Mouse (Mus musculus) MEL (cell line): ENCODE data around the gene Fam136a. TPM values are rescaled to one million over a fixed set of nuclear protein-coding genes. Genes with fewer than 3 reads are reported as not detected.
A peak's percentile ranks its signal among the peaks of the same experiment; 100 is the strongest.

ENCODE experiments used
- DNase-seq: peaks from one replicate; pipeline ENCODE4 v3.0.0; 2011; ENCODE audit warnings: low read depth, low spot score
- H3K27ac ChIP-seq: 2 replicates; pipeline ENCODE4 v1.5.1; 2012; ENCODE audit warnings: low read depth, mild to moderate bottlenecking, control low read depth, low read length, moderate library complexity; ENCODE audit not compliant: control insufficient read depth
- H3K27me3 ChIP-seq, 2 experiments: fragments of 150-350 bp in 1 of 2; sonication (generic) in 1 of 2; 2 replicates each; pipeline ENCODE4 v1.6.1; 2012; ENCODE audit warnings: low read length in 2 of 2, mild to moderate bottlenecking in 2 of 2, improper control_type of control experiment in 1 of 2, moderate library complexity in 1 of 2; ENCODE audit not compliant: insufficient read depth in 2 of 2, control insufficient read depth in 1 of 2
- H3K36me3 ChIP-seq, 2 experiments: 2 replicates each; pipeline ENCODE4 v1.6.1; 2012 to 2014; ENCODE audit warnings: low read length in 2 of 2, improper control_type of control experiment in 1 of 2, inconsistent platforms in 1 of 2, mild to moderate bottlenecking in 1 of 2; ENCODE audit not compliant: insufficient read depth in 2 of 2, control insufficient read depth in 1 of 2
- H3K4me1 ChIP-seq, 2 experiments: fragments of 150-350 bp in 1 of 2; sonication (generic) in 1 of 2; 2 replicates each; pipeline ENCODE4 v1.6.1; 2012; ENCODE audit warnings: low read length in 2 of 2, improper control_type of control experiment in 1 of 2, mild to moderate bottlenecking in 1 of 2; ENCODE audit not compliant: insufficient read depth in 2 of 2, control insufficient read depth in 1 of 2
- H3K4me3 ChIP-seq, 2 experiments: fragments of 150-350 bp in 1 of 2; sonication (generic) in 1 of 2; 2 replicates each; pipeline ENCODE4 v1.5.1; 2012; ENCODE audit warnings: low read depth in 2 of 2, low read length in 2 of 2, mild to moderate bottlenecking in 2 of 2, moderate library complexity in 2 of 2, control low read depth in 1 of 2, improper control_type of control experiment in 1 of 2; ENCODE audit not compliant: control insufficient read depth in 1 of 2, insufficient read depth in 1 of 2
- H3K79me2 ChIP-seq: 2 replicates; pipeline ENCODE4 v1.6.1; 2012; ENCODE audit warnings: mild to moderate bottlenecking, low read length, moderate library complexity; ENCODE audit not compliant: control insufficient read depth, poor library complexity, insufficient read depth
- H3K9ac ChIP-seq: 2 replicates; pipeline ENCODE4 v1.6.1; 2012; ENCODE audit warnings: low read depth, mild to moderate bottlenecking, control low read depth, low read length, moderate library complexity; ENCODE audit not compliant: control insufficient read depth, poor library complexity, severe bottlenecking
- H3K9me3 ChIP-seq: fragments of 150-350 bp; sonication (generic); replicated peaks from 2 replicates; pipeline ENCODE4 v1.6.1; 2012; ENCODE audit warnings: mild to moderate bottlenecking, low read length, improper control_type of control experiment, moderate library complexity; ENCODE audit not compliant: insufficient read depth
- BHLHE40 ChIP-seq: IDR thresholded peaks from 2 replicates; pipeline ENCODE4 v1.6.1; 2012; ENCODE audit warnings: low read depth, mild to moderate bottlenecking, inconsistent platforms, low read length, improper control_type of control experiment, borderline replicate concordance
- CTCF ChIP-seq, 3 experiments: IDR thresholded peaks in 2 of 3; conservative IDR thresholded peaks in 1 of 3; 2 replicates each; pipeline ENCODE4 v1.5.1; 2011 to 2012; ENCODE audit warnings: low read length in 3 of 3, low read depth in 2 of 3, mild to moderate bottlenecking in 2 of 3, improper control_type of control experiment in 1 of 3, inconsistent platforms in 1 of 3, mixed read lengths in 1 of 3, moderate library complexity in 1 of 3; ENCODE audit not compliant: control insufficient read depth in 1 of 3, insufficient read depth in 1 of 3, poor library complexity in 1 of 3, severe bottlenecking in 1 of 3
- ELF1 ChIP-seq: IDR thresholded peaks from 2 replicates; pipeline ENCODE4 v1.6.1; 2014; ENCODE audit warnings: low read depth, mild to moderate bottlenecking, inconsistent platforms, low read length, improper control_type of control experiment, moderate library complexity
- EP300 ChIP-seq, 2 experiments: IDR thresholded peaks; 2 replicates each; pipeline ENCODE4 v1.6.1; 2011; ENCODE audit warnings: improper control_type of control experiment in 2 of 2, low read length in 2 of 2, low read depth in 1 of 2, mild to moderate bottlenecking in 1 of 2
- GATA1 ChIP-seq: IDR thresholded peaks from 2 replicates; pipeline ENCODE4 v1.6.1; 2011; ENCODE audit warnings: low read depth, low read length, improper control_type of control experiment
- JUND ChIP-seq: IDR thresholded peaks from 2 replicates; pipeline ENCODE4 v1.6.1; 2011; ENCODE audit warnings: low read depth, mild to moderate bottlenecking, improper control_type of control experiment, low read length
- MAX ChIP-seq: IDR thresholded peaks from 2 replicates; pipeline ENCODE4 v1.6.1; 2011; ENCODE audit warnings: low read length, improper control_type of control experiment
- MAZ ChIP-seq: IDR thresholded peaks from 2 replicates; pipeline ENCODE4 v1.6.1; 2012; ENCODE audit warnings: low read depth, mild to moderate bottlenecking, inconsistent platforms, low read length, improper control_type of control experiment
- MXI1 ChIP-seq: IDR thresholded peaks from 2 replicates; pipeline ENCODE4 v1.6.1; 2011; ENCODE audit warnings: mild to moderate bottlenecking, low read depth, low read length, improper control_type of control experiment
- MYC ChIP-seq: IDR thresholded peaks from 2 replicates; pipeline ENCODE4 v1.6.1; 2011; ENCODE audit warnings: low read depth, mild to moderate bottlenecking, low read length, improper control_type of control experiment, moderate library complexity
- NRF1 ChIP-seq: IDR thresholded peaks from 2 replicates; pipeline ENCODE4 v1.6.1; 2014; ENCODE audit warnings: low read depth, mild to moderate bottlenecking, inconsistent platforms, low read length, improper control_type of control experiment, moderate library complexity; ENCODE audit not compliant: poor library complexity, insufficient read depth, severe bottlenecking
- POLR2A ChIP-seq, 2 experiments: IDR thresholded peaks; 2 replicates each; pipeline ENCODE4 v1.6.1; 2011 to 2012; ENCODE audit warnings: low read length in 2 of 2, mild to moderate bottlenecking in 2 of 2, control low read depth in 1 of 2, improper control_type of control experiment in 1 of 2, low read depth in 1 of 2, moderate library complexity in 1 of 2; ENCODE audit not compliant: control insufficient read depth in 1 of 2, insufficient read depth in 1 of 2, poor library complexity in 1 of 2
- RAD21 ChIP-seq: IDR thresholded peaks from 2 replicates; pipeline ENCODE4 v1.6.1; 2011; ENCODE audit warnings: mild to moderate bottlenecking, low read depth, low read length, improper control_type of control experiment
- SIN3A ChIP-seq: IDR thresholded peaks from 2 replicates; pipeline ENCODE4 v1.6.1; 2012; ENCODE audit warnings: low read length, improper control_type of control experiment, inconsistent platforms
- SMC3 ChIP-seq: IDR thresholded peaks from 2 replicates; pipeline ENCODE4 v1.6.1; 2011; ENCODE audit warnings: low read depth, low read length, improper control_type of control experiment
- TAL1 ChIP-seq: IDR thresholded peaks from 2 replicates; pipeline ENCODE4 v1.6.1; 2012; ENCODE audit warnings: mild to moderate bottlenecking, inconsistent platforms, low read length, moderate library complexity, mixed read lengths
- TBP ChIP-seq: IDR thresholded peaks from 2 replicates; pipeline ENCODE4 v1.8.0; 2011; ENCODE audit warnings: low read depth, low read length, improper control_type of control experiment
- TCF12 ChIP-seq: IDR thresholded peaks from 2 replicates; pipeline ENCODE4 v1.6.1; 2014; ENCODE audit warnings: low read depth, mild to moderate bottlenecking, inconsistent platforms, low read length, improper control_type of control experiment, moderate library complexity
- ZC3H11A ChIP-seq: IDR thresholded peaks from 2 replicates; pipeline ENCODE4 v1.6.1; 2012; ENCODE audit warnings: low read depth, mild to moderate bottlenecking, inconsistent platforms, low read length, improper control_type of control experiment
- ZNF384 ChIP-seq: IDR thresholded peaks from 2 replicates; pipeline ENCODE4 v1.6.1; 2012; ENCODE audit warnings: low read depth, mild to moderate bottlenecking, inconsistent platforms, low read length, improper control_type of control experiment
- polyA plus RNA-seq, 2 experiments: library from polyadenylated mRNA; stranded (reverse) in 1 of 2; unstranded in 1 of 2; fragments of >175 nt in 1 of 2; fragments of >200 nt in 1 of 2; gene quantifications; 2 replicates each; pipeline versions ENCODE4 v1.2.1 to v1.2.4; 2012; ENCODE audit warnings: low replicate concordance in 2 of 2, low read depth in 1 of 2; ENCODE audit not compliant: insufficient read length in 2 of 2, insufficient read depth in 1 of 2, missing spikeins in 1 of 2
- total RNA-seq: library from RNA; depleted of rRNA; stranded (reverse); fragments of 300-350 nt; gene quantifications from 2 replicates; pipeline ENCODE4 v1.2.3, GENCODE M21; 2012

Gene Fam136a
- total and polyA plus RNA-seq, 3 experiments = 53.0 to 89.2 TPM; not detected in 1

GRCm38 (mm10) chr6:86361373-86361772, 4.1 kb upstream of the Fam136a start:
- Histone ChIP-seq H3K4me3 (no peak overlapping the region), H3K4me1 (peaks cover 0 to 9% of the 10 kb centered on the region in 2 experiments; a peak in 2 of 4 replicates), H3K27ac (no peak overlapping the region), H3K36me3 (peaks cover 0 to 4% of the 10 kb centered on the region in 2 experiments; a peak in 2 of 4 replicates), H3K9ac (no peak overlapping the region), H3K79me2 (peaks cover 8% of the 10 kb centered on the region), H3K27me3 (no peaks in the 10 kb centered on the region), H3K9me3 (no peaks in the 10 kb centered on the region)
- DNase-seq = no peak
- no peak for TF ChIP-seq SMC3
- TF ChIP-seq POLR2A (IDR thresholded peaks at IDR 0.05; ENCODE audit: control insufficient read depth in 1 of 2, insufficient read depth in 1 of 2, low read depth in 1 of 2, low read length in 2 of 2, poor library complexity in 1 of 2) = no peak
- peak in 2 of 3 experiments; percentile 23 to 55; a peak in 3 of 6 replicates for TF ChIP-seq CTCF (IDR thresholded peaks at IDR 0.05 in 2 of 3, conservative IDR thresholded peaks at IDR 0.05 in 1 of 3; ENCODE audit: control insufficient read depth in 1 of 3, insufficient read depth in 1 of 3, low read depth in 2 of 3, low read length in 3 of 3, poor library complexity in 1 of 3, severe bottlenecking in 1 of 3)
- no peak for TF ChIP-seq GATA1
- TF ChIP-seq MXI1 = no peak
- no peak for TF ChIP-seq ELF1

- H3K27ac ChIP-seq = peak overlapping the region; percentile 63
- peak; percentile 88 for DNase-seq
- TF ChIP-seq SMC3 (peak; percentile 86), MAZ (no peak), ZNF384 (peak; percentile 95), JUND (no peak), EP300 (IDR thresholded peaks at IDR 0.05; ENCODE audit: low read depth in 1 of 2, low read length in 2 of 2) (no peak), BHLHE40 (no peak), TAL1 (no peak), ZC3H11A (peak; percentile 91), CTCF (IDR thresholded peaks at IDR 0.05 in 2 of 3, conservative IDR thresholded peaks at IDR 0.05 in 1 of 3; ENCODE audit: control insufficient read depth in 1 of 3, insufficient read depth in 1 of 3, low read depth in 2 of 3, low read length in 3 of 3, poor library complexity in 1 of 3, severe bottlenecking in 1 of 3) (peak; percentile 79 to 96 (median 84)), RAD21 (peak; percentile 93), TBP (0 out of 2 replicates have a peak, but pooled peaks have one; percentile 25), NRF1 (no peak), TCF12 (0 out of 2 replicates have a peak, but pooled peaks have one; percentile 10), SIN3A (peak; percentile 36; the same call in 1 of the 2 replicates), MAX (peak; percentile 39), GATA1 (peak; percentile 37; the same call in 1 of the 2 replicates), MYC (peak; percentile 41; the same call in 1 of the 2 replicates), MXI1 (peak; percentile 78)
- TF ChIP-seq, all 39 proteins: peak for 12
- Histone ChIP-seq H3K4me1 (peaks cover 0 to 10% of the 10 kb centered on the region in 2 experiments; a peak in 2 of 4 replicates), H3K9ac (peak overlapping the region; percentile 74), H3K79me2 (peaks cover 11% of the 10 kb centered on the region), H3K9me3 (no peaks in the 10 kb centered on the region), H3K27me3 (no peaks in the 10 kb centered on the region), H3K4me3 (peak overlapping the region; percentile 62 to 65), H3K36me3 (peaks cover 0 to 10% of the 10 kb centered on the region in 2 experiments; a peak in 2 of 4 replicates)
Observed at GRCm38 (mm10) chr6:86364442-86365141, 854 bp upstream of the Fam136a start.
